Mouse (Mus musculus) hindbrain, postnatal 0 days (tissue): ENCODE data around the gene 1700001C19Rik. TPM values are rescaled to one million over a fixed set of nuclear protein-coding genes. Genes with fewer than 3 reads are reported as not detected.

Source experiments
- ATAC-seq: fragments of 200-750 bp; cut with Nextera tagmentation; 2 replicates; pipeline ENCODE4 v1.8.0; 2017; ENCODE audit warnings: mild to moderate bottlenecking, moderate TSS enrichment, moderate library complexity
- DNase-seq: peaks from one replicate; pipeline ENCODE4 v3.0.0-alpha.2; 2015; ENCODE audit warnings: low spot score
- H3K27ac ChIP-seq: fragments of 300-500 bp; sonication (generic); 2 replicates; pipeline ENCODE4 v1.5.1; 2014; ENCODE audit warnings: mild to moderate bottlenecking
- H3K27me3 ChIP-seq: fragments of 300-500 bp; sonication (generic); 2 replicates; pipeline ENCODE4 v1.6.1; 2014; ENCODE audit warnings: low read length, mixed read lengths; ENCODE audit not compliant: insufficient read depth
- H3K36me3 ChIP-seq: fragments of 300-500 bp; sonication (generic); 2 replicates; pipeline ENCODE4 v1.6.1; 2014; ENCODE audit warnings: low read length, mixed read lengths; ENCODE audit not compliant: insufficient read depth
- H3K4me1 ChIP-seq: fragments of 300-500 bp; sonication (generic); 2 replicates; pipeline ENCODE4 v1.6.1; 2014; ENCODE audit warnings: antibody characterized with exemption, low read length, mixed read lengths; ENCODE audit not compliant: insufficient read depth
- H3K4me2 ChIP-seq: fragments of 300-500 bp; sonication (generic); 2 replicates; pipeline ENCODE4 v1.6.1; 2014; ENCODE audit warnings: low read depth, mild to moderate bottlenecking, low read length, moderate library complexity, mixed read lengths
- H3K4me3 ChIP-seq: fragments of 300-500 bp; sonication (generic); 2 replicates; pipeline ENCODE4 v1.5.1; 2014; ENCODE audit warnings: low read length
- H3K9ac ChIP-seq: fragments of 300-500 bp; sonication (generic); replicated peaks from 2 replicates; pipeline ENCODE4 v1.6.1; 2014; ENCODE audit warnings: mild to moderate bottlenecking, low read length, moderate library complexity, mixed read lengths
- H3K9me3 ChIP-seq: fragments of 300-500 bp; sonication (generic); 2 replicates; pipeline ENCODE4 v1.6.1; 2016; ENCODE audit warnings: low read length, mixed read lengths
- CTCF ChIP-seq: IDR thresholded peaks from 2 replicates; pipeline ENCODE4 v1.5.1; 2016; ENCODE audit warnings: antibody characterized with exemption, control low read depth, low read depth
- WGBS: fragments of 180-500 bp; shearing (Covaris S2); extraction: QIAGEN DNeasy Blood & Tissue Kit; methylation state at CpG from one replicate; pipeline ENCODE4 v1.1.7; 2014; 5-methylcytosine and 5-hydroxymethylcytosine counted together
- polyA plus RNA-seq: library from polyadenylated mRNA; unstranded; fragments of >200 nt; fragmentation: Nextera tagmentation; extraction: Ambion mirVana; gene quantifications from 2 replicates; pipeline ENCODE4 v1.2.1, GENCODE M21; 2015
- total RNA-seq: library from RNA; depleted of rRNA; stranded (reverse); fragments of >200 nt; gene quantifications from 2 replicates; pipeline ENCODE4 v1.2.3, GENCODE M21; 2014; rRNA removed

Gene 1700001C19Rik
- total RNA-seq (1.7 TPM in 1 of 2 replicates, not detected in the other), polyA plus RNA-seq (0.45 and 0.81 TPM in 2 replicates)

GRCm38 (mm10) chr17:47436907-47437547 lies at the start of gene 1700001C19Rik:
TSS of gene 1700001C19Rik (minus strand) at chr17:47437376.
- H3K9me3 ChIP-seq: no peaks in the 10 kb centered on the region
- H3K27ac ChIP-seq: no peak within 1 kb of the TSS
- no peaks in the 10 kb centered on the region for H3K36me3 ChIP-seq
- no peak for TF ChIP-seq CTCF
- H3K4me1 ChIP-seq: peaks cover 6% of the 10 kb centered on the region; the same call in 1 of the 2 replicates
- peak within 1 kb of the TSS; percentile 70 for H3K4me2 ChIP-seq
- no peak within 1 kb of the TSS; the same call in 1 of the 2 replicates for H3K9ac ChIP-seq
- peaks cover 8% of the 10 kb centered on the region for H3K27me3 ChIP-seq
- ATAC-seq: no peak
- WGBS: 8% methylated on average over 23 of the region's 25 CpGs
- H3K4me3 ChIP-seq: peak within 1 kb of the TSS; percentile 42
- no peak for DNase-seq

GRCm38 (mm10) chr17:47485791-47486190 lies 48.6 kb upstream of the 1700001C19Rik start:
- peaks cover 19% of the 10 kb centered on the region; the same call in 1 of the 2 replicates for H3K36me3 ChIP-seq
- no peaks in the 10 kb centered on the region for H3K27me3 ChIP-seq
- ATAC-seq: no peak
- no peak overlapping the region for H3K9ac ChIP-seq
- H3K4me1 ChIP-seq: no peaks in the 10 kb centered on the region
- no peaks in the 10 kb centered on the region for H3K9me3 ChIP-seq
- no peak overlapping the region for H3K4me2 ChIP-seq
- peak; percentile 39 for DNase-seq
- WGBS: 75% methylated on average over 3 of the region's 3 CpGs
- TF ChIP-seq CTCF: no peak
- no peak overlapping the region for H3K27ac ChIP-seq
- H3K4me3 ChIP-seq: no peak overlapping the region

- Histone ChIP-seq H3K36me3 (peaks cover 12% of the 10 kb centered on the region; the same call in 1 of the 2 replicates), H3K9me3 (no peaks in the 10 kb centered on the region), H3K27me3 (no peaks in the 10 kb centered on the region), H3K27ac (no peak overlapping the region; the same call in 1 of the 2 replicates), H3K9ac (no peak overlapping the region), H3K4me1 (no peaks in the 10 kb centered on the region), H3K4me3 (no peak overlapping the region), H3K4me2 (no peak overlapping the region)
- ATAC-seq (no peak), DNase-seq (no peak)
- TF ChIP-seq CTCF: no peak
- WGBS: 7% methylated on average over 3 of the region's 3 CpGs
These were observed 47.8 kb upstream of the 1700001C19Rik start for GRCm38 (mm10) chr17:47484993-47485392.

GRCm38 (mm10) chr17:47484241-47484921 lies 47.2 kb upstream of the 1700001C19Rik start:
- no peak overlapping the region for H3K4me3 ChIP-seq
- peak; percentile 57 for ATAC-seq
- H3K4me1 ChIP-seq: no peaks in the 10 kb centered on the region
- no peaks in the 10 kb centered on the region for H3K27me3 ChIP-seq
- H3K36me3 ChIP-seq: peaks cover 6% of the 10 kb centered on the region; the same call in 1 of the 2 replicates
- H3K4me2 ChIP-seq: no peak overlapping the region
- H3K9me3 ChIP-seq: no peaks in the 10 kb centered on the region
- TF ChIP-seq CTCF: no peak
- DNase-seq: no peak
- no peak overlapping the region; the same call in 1 of the 2 replicates for H3K27ac ChIP-seq
- WGBS: 31% methylated on average over 1 of the region's 1 CpGs
- no peak overlapping the region for H3K9ac ChIP-seq

- Histone ChIP-seq H3K9me3 (no peaks in the 10 kb centered on the region), H3K4me2 (no peak overlapping the region), H3K36me3 (no peaks in the 10 kb centered on the region), H3K27ac (no peak overlapping the region), H3K9ac (no peak overlapping the region), H3K4me3 (no peak overlapping the region), H3K4me1 (no peaks in the 10 kb centered on the region), H3K27me3 (no peaks in the 10 kb centered on the region)
- DNase-seq (peak; percentile 62), ATAC-seq (no peak)
- WGBS: 31% methylated on average over 2 of the region's 2 CpGs
- TF ChIP-seq CTCF: peak; percentile 75
These were observed 45.2 kb upstream of the 1700001C19Rik start for GRCm38 (mm10) chr17:47482401-47482800.

- no peaks in the 10 kb centered on the region for H3K27me3 ChIP-seq
- no peak overlapping the region for H3K4me3 ChIP-seq
- no peak overlapping the region for H3K4me2 ChIP-seq
- ATAC-seq (no peak), DNase-seq (no peak)
- no peak for TF ChIP-seq CTCF
- WGBS: 81% methylated on average over 3 of the region's 3 CpGs
- H3K36me3 ChIP-seq: no peaks in the 10 kb centered on the region
- H3K27ac ChIP-seq: no peak overlapping the region
- H3K9ac ChIP-seq: no peak overlapping the region
- no peaks in the 10 kb centered on the region for H3K4me1 ChIP-seq
- no peaks in the 10 kb centered on the region for H3K9me3 ChIP-seq
These were observed 42.7 kb upstream of the 1700001C19Rik start for GRCm38 (mm10) chr17:47479887-47480286.
